Mouse (Mus musculus) ovary, postnatal 36 days (tissue): Measurements from ENCODE around the gene Armc10.
"Not testable (repeated sequence)": the region's sequence is repeated elsewhere in the genome, so short reads cannot be mapped to it uniquely, and the experiment has no call there.

Experiments
- DNase-seq: peaks from one replicate; pipeline ENCODE4 v3.0.0; 2022; ENCODE audit warnings: low spot score, mixed read lengths

The Armc10 gene

DNA sequence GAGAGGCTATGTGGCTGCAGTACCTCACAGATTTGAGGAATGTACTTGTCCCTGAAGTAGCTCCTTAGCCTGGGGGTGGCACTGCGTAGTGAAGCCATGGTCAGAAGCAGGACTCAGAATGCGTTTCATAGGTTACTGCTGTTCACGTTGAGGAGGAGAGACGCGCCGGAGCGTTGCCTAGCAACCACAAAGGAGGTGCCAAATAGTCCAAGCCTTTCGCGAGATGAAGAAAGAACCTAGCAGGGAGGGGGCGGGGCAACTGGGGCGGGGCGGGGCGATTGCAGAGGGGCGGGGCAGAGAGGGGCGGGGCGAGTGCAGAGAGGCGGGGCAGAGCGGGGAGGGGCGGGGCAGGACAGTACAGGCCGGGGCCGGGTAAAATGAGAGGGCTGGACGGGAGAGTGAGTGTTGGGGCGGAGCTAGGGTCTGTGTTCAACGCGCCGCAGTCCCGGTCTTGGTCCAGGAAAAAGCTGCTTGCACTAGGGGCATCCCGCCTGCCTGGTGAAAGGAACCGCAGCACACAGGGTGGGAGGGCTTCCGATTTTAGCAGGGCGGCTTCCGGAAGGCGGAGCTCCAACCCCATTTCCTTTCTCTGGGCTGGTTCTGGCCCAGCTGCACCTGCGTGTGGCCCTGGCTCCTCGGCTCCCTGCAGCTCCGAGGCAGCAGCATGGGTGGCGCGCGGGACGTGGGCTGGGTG lies at the start of gene Armc10, which contains the start of gene Fbxl13:
Armc10 (plus strand) TSS at position 375 of the 694 bp plus-strand sequence.
Fbxl13 (minus strand) TSS at position 196 of the 694 bp plus-strand sequence.
- peak; percentile 82 for DNase-seq

DNA sequence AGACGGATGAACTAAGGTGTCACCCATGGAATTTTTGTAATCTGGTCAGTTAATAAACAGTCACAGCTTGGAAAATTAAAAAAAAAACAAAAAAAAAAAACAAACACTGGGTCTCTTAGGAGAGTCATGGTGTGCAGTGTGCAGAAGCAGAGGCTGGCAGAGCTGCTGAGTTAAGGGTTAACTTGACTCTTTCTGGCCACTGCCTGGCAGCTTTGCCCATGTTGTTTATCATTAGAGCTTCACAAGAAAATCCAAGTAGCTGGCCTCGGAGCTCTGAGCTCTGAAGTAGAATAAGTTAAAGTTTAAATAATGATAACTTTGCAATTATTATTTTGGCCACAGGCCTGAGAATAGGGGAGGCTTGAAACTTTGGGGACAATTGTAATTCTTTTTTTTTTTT lies 46.1 kb upstream of the Armc10 start:
- DNase-seq = not testable (repeated sequence)

DNA sequence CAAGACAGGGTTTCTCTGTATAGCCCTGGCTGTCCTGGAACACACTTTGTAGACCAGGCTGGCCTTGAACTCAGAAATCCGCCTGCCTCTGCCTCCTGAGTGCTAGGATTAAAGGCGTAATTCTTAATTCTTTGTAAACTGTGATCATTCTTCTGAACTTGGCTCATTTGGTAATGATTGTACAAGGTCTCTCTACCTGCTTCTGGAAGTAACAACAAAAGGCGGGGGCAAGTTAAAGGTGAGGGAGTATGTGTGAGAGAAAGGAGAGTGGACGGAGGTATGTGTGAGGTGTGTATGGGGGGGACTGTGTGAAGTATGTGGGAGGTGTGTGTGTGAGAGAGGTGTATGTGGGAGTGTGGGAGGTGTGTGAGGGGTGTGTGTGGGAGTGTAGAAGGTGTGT lies 45.7 kb upstream of the Armc10 start:
- DNase-seq = no peak

DNA sequence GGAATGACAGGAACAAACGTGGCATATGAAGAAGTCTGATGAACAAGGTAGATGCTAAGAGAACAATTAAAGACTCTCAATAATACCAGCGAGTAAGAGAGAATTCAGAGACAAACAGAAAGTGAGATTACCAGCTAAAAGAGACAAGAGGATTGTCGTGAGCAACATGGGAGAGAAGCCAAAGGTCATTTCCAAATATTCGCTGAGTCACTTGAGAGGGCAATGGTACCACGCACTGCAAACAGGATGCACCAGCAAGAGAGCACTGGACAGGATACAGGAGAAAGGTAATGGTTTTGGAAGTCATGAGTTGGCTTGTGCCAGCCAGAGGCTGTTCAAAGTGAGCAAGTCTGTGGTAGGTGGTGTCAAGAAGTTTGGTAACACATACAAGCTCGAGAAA lies 39.7 kb upstream of the Armc10 start:
- DNase-seq = no peak

DNA sequence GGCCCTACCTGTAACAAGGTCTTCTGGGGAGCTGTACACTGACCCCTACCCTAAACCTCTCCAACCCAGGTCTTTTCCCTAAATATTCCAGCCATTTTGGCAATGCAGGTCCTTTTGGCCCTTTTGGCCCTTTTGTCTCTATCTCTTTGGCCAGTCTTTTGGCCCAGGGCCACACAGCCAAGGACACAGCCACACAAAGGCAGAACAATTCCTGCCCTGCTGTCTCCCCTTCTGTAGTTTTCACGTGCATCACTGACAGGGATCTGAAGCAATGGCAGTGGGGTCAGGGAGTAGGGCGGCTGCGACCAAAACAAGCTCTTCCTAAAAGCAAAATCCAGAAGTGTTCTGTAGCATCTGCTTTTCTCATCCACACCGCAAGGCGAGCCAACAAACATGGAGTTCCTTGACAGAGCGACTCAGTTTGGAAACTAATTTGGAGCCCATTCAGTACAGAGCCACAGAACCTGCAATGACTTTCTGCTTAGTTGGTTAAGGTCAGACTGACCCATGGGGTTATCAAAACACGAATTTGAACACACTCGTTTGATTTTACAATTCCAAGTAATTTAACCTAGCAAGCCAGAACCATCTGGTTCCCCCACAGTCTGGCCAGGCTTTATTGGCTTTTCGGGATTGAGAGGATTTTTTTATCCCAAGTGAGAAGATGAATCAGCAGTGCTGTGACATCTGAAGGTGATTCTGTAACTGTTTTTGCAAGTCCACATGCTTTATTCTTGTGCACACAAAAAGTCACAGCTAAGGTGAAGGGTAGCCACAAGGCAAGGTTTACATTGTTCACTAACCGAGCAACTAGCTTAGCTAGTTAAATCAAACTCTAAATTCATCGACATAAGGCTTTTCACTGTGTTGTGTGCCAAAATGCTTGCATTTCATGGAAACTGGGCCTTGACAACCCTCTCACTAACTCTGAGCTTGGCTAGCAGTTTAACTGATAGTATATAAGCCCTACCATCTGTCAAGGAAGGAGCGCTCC lies 37.0 kb upstream of the Armc10 start:
- DNase-seq = peak; percentile 28

DNA sequence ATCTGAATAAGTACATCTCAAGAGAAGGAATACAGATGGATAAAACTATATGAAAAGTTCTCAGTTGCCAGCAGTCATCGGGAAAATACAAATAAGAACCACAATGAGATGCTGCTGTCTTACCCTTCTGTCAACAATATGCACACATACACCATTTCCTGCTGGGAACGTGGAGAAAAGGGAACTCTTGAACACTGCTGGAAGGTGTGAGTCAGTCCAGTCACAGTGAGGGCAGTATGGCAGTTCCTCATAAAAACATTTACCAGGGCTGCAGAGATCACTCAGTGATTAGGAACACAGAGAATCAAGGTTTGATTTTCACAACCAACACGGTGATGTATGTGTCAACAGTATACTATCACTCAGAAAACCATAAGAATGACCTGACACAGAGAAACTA lies 34.6 kb upstream of the Armc10 start:
- DNase-seq = no peak

DNA sequence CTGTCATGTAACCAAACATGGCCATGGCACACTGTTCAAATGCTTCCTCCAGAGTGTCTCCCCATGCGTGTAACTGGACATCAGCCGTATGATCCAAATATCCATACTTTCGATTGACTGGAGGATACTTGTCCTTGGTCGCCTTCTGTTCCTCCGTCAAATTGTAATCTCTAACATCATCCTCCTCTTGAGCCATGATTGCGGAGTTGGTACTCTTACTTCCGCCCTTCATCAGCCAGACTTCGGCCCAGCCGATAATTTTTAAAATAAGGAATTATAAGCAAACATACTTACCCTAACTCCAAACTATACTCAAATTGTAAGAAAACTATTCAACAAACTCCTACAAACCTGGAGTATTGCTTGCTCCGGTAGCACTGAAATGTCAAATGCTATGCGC lies 31.3 kb upstream of the Armc10 start:
- not testable (repeated sequence) for DNase-seq

DNA sequence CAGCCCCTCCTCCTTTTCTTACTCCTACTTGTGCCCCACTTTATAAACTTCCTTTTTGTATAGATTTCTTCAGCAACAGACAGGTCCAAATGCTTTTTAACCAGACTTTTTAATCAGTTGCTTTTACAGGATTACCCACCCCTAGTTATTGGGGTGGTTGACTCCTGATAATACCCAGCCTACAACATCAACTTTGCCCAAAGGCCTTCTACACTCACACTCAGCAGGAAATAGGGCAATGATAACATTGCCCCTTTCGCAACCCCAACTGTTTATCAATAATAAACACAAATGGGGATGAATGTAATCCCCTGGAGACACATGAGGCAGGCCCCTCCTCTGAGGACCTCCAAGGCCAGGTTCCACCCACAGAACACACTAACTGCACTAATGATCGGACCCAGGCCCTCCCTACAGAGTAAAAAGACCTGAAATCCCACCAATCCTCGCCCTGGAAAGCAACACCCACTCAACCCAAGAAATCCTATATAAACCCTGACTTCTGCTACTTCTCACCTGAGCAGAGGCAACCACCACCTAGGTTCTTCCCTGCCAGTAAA lies 29.1 kb upstream of the Armc10 start:
- DNase-seq = no peak

DNA sequence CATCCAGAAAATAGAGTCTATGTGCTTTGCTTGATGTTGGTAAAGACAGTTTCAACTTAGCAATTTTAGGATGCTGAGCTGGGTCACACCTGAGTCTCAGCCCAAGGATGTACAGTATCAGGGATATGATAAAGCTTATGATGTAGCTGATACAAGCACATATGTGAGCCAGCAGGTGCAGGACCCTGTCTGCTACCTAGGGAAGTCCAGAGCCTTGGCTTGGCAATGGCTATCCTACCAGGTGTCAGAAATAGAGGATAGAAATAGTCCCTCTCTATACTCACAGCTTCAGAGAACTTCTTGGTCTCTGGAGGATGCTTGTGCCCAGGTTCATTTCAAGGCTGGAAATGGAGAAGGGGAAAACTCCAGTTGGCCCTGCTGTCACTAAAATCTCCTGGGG lies 19.7 kb upstream of the Armc10 start:
- DNase-seq = no peak

DNA sequence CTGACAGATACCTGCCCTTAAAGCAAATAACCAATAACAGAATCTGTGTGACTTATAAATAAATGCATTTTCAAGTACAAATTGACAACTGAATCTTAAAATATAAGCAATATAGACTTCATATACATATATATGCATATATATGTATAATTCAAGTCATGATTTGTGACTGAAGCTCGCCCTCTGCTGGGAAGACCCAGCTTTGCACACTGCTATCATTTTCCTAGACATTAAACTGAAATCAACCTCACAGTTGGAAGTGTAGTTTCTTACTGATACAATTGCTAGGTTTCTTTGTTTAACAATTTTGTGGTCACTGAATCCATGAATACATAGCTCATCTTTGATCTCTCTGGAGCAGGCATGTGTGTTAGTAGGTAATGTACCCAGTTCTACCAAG lies 4.7 kb upstream of the Armc10 start:
- no peak for DNase-seq

DNA sequence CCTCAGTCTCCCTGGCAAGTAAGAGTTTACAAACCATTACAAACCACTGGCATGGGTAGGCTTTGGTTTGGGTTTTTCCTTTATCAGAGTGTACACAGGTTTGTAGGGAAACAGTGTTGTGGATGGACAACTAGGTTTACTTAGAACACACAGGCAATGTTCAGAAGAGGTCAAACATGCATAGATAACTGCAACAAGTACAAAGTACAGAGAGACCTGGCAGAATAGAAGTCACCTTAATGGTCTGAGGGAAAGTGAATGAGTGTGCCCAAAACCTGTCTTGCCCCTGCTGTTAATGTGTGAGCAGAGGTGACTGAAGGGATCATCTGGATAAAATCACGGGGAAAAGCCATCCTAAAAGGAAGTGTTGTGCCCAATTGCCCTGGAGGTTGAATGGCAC lies 2.0 kb upstream of the Armc10 start:
- no peak for DNase-seq

DNA sequence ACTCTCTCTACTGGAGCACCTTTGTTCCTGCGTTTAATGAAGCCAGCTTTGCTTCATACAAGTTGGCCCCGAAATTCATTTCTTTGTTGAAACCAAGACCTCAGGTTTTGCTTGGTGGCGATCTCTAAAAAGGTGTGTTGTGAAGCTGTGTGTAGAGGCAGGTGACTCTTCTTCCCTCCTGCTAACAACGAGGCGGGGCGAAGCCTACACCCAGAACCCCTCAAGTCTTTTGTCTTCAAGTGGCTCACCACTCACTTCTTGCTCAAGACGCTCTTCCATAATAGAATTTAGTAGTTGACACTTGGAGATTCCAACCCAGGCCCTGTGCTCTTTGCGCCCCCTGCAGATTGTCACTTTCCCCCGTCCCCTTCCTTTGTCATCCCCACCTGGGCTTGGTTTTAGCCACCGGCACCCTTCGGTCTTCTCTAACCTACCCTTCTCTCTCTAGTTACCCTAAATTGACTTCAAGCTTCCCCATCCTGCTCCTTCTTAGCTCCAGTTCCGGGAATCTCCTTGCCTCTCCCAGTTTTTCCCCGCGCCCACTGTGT lies 648 bp upstream of the Armc10 start:
- DNase-seq = no peak

DNA sequence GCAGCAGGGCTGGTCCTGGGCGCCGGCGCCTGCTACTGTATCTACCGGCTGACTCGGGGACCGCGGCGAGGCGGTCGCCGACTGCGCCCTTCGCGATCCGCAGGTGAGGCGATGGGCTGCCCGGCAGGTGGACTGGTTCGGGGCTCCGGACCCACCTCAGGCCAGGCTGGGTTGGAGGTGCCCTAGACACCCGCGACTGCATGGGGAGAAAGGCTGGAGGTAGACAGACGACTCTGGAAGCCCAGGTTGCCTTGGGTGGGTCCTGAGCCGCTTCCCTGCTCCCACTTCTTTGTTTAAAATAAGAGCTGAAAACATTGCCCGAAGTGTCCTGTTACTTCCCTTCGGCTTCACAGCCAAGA lies 499 bp downstream of the Armc10 start:
- DNase-seq = no peak

DNA sequence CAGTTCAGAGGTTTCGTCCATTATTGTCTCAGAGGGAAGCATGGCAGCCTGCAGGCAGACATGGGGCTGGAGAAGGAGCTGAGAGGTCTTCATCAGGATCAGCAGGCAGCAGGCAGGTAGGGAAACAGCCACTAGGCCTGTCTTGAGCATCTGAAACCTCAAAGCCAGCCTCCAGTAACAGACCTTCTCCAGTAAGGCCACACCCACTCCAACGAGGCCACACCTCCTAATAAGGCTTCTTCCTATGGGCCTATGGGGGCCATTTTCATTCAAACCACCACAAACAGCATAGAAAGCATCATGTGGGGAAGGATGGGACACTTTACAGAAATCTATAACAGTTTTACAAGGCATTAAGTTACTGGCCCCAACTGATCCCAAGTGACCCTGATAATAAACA lies 5.1 kb downstream of the Armc10 start:
- DNase-seq = no peak

DNA sequence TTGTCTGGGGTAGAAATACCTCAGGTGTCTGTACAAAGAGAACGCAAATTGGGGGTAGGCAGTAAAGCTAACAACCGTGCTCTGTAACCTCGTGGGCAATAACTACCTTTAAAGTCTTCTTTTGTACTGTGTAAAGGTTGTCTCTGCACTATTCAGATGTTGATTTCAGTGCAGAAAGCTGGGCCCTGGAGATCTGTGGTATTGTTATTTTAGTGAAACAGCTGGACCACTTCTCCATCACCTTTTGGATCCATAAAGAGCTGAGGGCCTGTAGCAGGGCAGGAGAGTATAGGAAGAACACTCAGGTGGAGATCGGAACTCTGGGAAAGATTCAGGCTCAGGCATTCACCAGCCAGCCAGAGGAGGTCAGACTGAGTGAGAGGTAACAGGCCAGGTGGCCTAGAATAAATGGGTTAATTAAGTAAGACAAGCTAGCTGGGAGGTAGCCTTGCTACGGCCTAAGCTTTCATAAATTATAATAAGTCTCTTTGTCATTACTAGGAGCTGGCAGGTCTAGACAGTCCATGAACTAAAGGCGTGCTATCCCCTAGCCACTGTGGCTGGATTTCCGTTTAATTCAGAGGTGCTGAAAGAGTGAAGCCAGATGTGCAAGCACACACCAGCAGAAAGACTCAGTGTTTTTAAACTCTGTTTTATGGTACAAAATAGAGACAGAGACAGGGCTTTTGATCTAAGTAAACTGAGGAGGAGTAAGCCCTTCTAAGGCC lies 6.4 kb downstream of the Armc10 start:
- no peak for DNase-seq

DNA sequence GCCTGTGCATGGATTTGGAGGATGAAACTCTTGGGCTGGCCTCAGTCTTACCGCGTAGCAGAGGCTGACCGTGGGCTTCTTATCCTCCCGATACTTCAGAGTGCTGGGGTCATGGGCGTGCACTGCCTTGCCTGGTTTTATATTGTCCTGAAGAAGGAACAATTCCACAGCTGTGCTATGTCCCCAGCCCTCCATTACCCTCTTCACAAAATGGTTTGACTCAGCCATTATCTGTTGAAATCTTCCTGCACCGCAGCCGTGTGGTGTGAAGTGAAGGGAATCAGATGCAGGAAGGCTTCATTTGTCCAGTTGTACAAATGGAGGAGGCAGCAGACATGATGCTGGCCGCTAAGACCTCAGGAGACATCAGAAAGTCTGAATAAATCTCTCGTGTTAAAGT lies 11.3 kb downstream of the Armc10 start:
- no peak for DNase-seq

DNA sequence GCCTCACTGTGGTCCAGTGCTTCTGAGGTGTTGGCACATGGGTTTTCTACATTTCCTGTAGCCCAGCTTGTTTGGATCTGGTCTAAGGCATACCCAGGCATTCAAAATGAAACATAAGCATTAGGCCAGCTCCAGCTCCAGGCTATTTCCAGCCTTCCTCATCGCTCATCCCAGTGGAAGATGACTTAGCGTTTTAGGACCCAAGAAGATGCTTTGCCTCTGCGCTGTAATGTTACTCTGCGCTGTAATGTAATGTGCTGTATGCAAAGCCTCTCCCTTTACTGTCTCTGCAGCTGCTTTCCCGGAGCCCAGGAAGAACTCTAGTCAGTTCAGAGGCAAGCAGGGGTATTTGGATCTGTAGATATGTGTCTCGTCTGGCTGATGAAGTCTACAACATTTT lies 12.4 kb downstream of the Armc10 start:
- no peak for DNase-seq

DNA sequence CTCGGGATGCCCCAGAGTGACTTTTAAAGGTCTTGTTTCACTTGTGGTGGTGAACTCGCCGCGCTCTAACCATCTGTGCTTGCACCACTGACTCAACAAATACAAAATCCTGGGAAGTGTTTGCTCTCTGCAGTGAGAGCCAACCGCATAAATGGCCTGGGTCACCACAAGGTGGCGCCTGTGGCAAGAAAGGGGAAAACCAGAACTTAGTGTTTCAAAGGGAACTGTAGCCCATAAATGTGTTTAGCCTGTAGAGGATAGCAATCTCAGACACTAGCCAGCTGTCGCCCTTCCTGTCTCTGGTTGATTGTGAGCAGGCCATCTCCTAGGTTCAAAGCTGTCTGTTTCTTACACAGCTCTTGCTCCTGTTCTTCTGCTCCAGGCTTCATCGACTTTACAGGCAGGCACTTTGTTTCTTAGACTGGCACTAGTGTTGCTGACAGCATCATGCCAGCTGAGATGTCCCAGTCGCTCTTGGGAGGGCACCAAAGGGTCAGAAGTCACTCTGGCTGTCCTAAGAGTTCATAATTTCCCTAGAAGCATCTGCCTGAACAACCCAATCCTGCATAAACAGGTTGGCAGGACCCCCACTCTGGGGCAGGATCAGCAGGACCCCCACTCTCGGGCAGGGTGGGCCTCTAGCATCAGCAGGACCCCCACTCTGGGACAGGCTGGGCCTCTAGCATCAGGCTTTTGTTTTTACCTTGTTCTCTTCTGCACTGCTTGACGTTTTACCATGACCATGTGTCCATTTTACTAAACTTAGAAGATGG lies 13.2 kb downstream of the Armc10 start:
- peak; percentile 81 for DNase-seq

DNA sequence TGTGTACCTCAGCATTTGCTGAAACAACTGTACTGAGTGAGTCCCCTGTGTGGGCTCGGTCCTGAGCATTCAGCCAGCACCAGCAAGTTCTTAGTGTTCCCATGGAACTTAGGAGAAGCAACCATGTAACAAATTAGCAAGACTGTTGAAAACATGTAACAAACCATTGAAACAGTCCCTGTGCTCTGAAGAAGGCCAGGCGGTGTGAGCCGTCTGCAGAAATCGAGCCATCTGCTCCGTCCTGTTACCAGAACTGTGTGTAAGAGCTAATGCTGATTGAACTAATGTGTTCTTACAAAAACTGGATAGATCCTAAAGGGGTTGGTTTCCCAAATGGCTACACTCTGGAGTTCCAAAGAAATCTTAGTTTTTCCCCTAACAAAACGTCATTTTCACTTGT lies 15.2 kb downstream of the Armc10 start:
- no peak for DNase-seq

DNA sequence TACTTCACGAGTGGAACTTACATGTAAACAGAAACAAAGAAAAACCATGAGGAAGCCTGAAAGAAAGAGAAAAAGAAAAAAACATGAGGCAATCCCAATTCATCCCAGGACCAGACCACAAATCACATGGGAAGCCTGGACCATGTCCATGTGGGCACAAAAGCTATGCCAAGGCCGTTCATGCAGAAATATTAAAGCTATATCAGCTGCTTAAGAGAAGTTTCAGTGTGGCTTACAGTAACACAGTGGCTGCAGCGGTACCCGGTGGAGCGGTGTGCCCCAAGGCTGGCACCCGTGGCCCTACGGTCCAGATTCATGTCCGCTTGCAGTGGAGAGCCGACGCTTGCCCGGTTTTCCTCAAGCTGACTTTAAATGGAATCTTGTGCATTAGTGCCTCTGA lies 17.5 kb downstream of the Armc10 start:
- DNase-seq = peak; percentile 21
